Mouse (Mus musculus) embryo, embryonic 9.5 days (tissue): ENCODE data around the gene Hist1h3d.

ENCODE experiments used
- DNase-seq: peaks from one replicate; pipeline ENCODE4 v3.0.0-alpha.2; 2017; ENCODE audit errors: extremely low spot score

The Hist1h3d gene

DNA sequence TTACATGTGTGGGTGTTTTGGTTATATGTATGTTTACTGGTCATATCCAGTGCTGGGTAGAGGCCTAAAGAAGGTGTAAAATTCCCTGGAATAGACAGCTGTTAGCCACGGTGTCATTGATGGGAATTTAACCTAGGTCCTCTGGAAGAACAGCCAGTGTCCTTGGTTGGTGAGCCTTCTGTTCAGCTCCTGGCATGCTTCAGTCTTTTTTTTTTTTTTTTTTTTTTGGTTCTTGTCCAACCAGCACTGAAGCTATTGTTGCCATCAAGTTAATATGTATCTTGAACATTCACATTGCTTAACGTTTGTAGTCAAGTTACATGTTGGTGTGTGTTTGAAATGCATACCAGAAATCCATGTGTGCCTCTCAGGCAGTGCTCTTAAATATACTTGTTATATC is 11.1 kb upstream of the Hist1h3d start:
- DNase-seq = no peak

DNA sequence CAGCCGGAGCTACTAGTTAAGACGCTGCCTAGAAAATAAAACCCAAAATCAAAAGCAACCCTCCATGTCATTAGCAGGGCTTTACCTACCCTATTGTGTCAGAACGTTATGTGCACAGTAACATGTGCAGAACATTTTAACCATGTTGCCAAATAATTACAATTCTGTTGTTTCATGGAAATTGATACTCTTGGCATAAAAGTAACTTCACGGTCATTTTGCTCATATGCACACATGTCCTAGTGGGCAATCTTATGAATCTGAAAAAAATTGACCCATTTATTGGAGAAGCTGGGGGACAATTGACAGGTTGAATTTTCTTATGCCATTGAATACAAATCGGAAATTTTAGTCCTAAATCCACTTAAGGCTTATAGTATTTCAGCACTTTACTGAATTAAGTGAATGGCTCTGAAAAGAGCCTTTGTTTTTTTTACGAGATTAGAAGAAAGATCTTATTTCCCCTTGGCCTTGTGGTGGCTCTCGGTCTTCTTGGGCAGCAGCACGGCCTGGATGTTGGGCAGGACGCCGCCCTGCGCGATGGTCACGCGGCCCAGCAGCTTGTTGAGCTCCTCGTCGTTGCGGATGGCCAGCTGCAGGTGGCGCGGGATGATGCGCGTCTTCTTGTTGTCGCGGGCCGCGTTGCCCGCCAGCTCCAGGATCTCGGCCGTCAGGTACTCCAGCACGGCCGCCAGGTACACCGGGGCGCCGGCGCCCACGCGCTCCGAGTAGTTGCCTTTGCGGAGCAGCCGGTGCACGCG is 5.1 kb upstream of the Hist1h3d start:
- peak; percentile 72 for DNase-seq

DNA sequence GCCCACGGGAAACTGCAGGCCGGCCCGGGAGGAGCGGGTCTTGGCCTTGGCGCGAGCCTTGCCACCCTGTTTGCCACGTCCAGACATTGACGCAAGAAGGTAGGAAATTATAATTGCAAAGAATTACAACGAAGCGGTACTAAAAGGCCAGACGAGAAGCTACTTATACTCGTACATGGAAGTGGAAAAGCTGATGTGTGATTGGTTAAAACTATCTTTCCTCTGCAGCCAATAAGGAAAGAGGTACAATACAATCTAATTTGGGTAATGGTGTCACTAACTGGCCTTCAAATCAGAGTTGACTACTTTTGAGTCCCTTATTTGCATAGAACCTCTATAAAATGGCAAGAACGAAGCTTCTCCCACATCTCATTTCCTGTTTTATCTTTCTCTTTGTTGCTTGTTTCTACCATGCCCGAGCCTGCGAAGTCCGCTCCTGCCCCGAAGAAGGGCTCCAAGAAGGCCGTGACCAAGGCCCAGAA is 4.5 kb upstream of the Hist1h3d start, which contains the start of the genes Hist1h2ae and Hist1h2bg:
Gene Hist1h2ae (minus strand): TSS at position 199 of the 482 bp plus-strand sequence.
Gene Hist1h2bg (plus strand): TSS at position 375 of the 482 bp plus-strand sequence.
- DNase-seq = peak; percentile 92

DNA sequence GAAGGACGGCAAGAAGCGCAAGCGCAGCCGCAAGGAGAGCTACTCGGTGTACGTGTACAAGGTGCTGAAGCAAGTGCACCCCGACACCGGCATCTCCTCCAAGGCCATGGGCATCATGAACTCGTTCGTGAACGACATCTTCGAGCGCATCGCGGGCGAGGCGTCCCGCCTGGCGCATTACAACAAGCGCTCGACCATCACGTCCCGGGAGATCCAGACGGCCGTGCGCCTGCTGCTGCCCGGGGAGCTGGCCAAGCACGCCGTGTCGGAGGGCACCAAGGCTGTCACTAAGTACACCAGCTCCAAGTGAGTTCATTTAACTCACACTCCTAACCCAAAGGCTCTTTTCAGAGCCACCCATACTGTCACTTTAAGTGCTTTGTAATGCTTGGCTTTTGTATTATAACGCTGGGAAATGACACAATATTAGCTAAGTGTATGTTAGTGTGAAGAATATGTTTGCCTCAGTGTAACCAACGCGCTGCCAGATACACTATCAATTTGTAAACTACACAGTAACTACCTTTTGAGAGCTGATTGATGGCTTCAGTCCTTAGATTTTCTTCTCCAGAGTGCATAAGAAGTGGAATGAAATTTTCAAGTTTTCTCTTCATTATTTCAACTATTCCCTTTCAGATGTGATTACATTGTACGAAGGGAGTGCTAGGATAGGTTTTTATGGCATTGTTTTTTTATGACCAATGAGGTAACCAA is 3.9 kb upstream of the Hist1h3d start:
- peak; percentile 75 for DNase-seq

DNA sequence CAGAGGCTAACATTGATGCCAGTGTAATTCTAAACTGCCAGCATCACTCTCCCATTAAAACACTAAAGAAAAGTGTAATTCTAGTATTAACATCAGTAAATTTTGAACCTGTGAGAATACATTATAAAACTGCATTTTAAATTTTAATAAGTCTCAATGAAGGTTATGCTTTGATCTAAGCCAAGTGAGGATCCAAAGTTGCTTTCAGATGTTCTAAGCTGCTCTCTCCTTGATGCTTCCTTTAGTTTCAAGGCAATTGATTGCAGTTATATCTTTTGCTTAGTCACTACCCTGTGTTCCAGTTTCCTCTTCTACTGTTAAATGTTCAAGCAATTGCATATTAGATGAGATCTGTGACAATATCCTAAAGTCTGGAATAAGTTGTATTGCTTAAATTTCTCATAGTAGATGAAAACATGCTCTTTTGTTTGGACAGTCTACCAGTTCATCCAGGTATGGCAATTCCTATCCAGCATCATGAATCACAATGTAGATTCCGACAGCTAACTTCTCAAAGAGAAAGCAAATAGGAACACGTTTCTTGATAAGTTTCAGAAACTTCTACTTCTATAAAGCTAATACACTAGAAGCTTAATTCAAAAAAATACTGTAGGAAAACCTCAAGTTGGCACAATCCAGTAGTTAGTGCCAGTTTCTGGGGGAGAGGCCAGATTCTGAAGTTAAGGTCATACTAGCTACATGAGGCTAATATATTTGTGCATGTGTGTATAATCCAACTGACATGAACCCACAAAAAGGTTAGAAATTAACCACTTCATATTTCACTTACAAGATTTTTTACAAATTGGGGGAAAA is 3.1 kb upstream of the Hist1h3d start:
- DNase-seq = peak; percentile 65

DNA sequence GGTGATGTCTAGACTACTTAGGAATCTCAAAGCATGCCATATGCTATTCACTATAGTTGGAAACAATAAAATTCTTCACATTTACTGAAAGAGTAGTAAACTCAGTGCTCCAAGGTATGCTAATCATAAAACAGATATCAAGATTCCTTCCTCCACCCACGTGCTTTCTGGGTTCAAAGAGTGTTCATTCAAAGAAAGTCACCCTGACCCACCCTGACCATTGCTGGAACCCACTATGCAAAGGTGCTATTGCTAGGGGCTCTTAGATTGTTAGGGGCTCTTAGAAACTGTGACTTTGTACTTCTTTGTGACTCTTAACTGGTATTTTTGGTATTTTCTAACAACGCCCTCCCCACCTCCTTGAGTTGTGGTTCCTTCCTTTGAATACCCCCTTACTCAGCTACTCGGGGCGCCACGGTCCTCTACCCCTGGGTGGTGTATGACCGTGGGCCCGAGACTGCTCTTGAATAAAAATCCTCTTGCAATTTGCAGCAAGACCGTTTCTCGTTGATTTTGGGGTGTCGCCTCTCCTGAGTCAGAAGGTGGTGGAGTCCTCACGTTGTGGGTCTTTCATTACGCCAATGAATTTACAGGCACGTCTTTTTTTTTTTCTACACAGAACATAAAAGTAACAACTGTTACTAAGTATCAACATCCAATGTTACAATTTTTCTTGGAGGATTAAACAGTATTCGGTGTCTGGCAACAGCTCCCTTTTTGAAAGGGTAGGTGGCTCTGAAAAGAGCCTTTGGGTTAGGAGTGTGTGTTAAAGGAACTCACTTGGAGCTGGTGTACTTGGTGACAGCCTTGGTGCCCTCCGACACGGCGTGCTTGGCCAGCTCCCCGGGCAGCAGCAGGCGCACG is 2.3 kb upstream of the Hist1h3d start:
- peak; percentile 50 for DNase-seq

DNA sequence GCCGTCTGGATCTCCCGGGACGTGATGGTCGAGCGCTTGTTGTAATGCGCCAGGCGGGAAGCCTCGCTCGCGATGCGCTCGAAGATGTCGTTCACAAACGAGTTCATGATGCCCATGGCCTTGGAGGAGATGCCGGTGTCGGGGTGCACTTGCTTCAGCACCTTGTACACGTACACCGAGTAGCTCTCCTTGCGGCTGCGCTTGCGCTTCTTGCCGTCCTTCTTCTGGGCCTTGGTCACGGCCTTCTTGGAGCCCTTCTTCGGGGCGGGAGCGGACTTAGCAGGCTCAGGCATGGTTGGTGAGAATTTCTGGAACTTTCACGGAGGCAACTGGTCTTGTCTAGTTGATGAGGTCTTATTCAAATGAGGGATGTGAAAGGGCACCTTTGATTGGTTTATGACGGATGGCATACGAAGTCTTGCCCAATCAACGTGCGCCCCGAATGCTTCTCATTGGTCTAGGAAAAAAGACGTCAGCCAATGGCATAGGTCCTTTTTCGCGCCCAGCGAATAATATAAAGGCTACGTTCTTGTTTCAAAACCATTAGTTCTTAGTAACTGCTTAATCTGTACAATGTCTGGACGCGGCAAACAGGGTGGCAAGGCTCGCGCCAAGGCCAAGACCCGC is 1.6 kb upstream of the Hist1h3d start, which contains the start of the genes Hist1h2bf and Hist1h2ad:
Gene Hist1h2bf (minus strand): TSS at position 299 of the 627 bp plus-strand sequence.
Gene Hist1h2ad (plus strand): TSS at position 484 of the 627 bp plus-strand sequence.
- peak; percentile 94 for DNase-seq

DNA sequence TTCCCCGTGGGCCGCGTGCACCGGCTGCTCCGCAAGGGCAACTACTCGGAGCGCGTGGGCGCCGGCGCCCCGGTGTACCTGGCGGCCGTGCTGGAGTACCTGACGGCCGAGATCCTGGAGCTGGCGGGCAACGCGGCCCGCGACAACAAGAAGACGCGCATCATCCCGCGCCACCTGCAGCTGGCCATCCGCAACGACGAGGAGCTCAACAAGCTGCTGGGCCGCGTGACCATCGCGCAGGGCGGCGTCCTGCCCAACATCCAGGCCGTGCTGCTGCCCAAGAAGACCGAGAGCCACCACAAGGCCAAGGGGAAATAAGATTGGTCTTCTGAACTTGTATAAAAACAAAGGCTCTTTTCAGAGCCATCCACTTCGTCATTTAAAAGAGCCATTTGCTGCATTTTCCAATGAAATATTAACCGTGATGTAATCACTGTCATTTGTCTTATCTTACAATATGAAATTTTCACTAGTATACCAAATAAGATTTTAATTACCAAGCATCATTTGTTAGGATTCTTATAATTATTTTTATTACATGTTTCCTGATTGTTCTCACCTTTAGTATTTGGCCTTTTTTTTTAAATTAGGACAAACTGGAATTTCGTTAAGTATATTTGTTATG is 905 bp upstream of the Hist1h3d start:
- DNase-seq = peak; percentile 58

DNA sequence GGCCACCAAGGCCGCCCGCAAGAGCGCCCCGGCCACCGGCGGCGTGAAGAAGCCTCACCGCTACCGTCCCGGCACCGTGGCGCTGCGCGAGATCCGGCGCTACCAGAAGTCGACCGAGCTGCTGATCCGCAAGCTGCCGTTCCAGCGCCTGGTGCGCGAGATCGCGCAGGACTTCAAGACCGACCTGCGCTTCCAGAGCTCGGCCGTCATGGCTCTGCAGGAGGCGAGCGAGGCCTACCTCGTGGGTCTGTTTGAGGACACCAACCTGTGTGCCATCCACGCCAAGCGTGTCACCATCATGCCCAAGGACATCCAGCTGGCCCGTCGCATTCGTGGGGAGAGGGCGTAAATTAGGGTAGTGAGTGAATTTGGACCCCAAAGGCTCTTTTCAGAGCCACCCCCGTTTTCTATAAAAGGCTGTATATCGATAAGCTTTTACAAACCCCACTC is 326 bp downstream of the Hist1h3d start:
- peak; percentile 62 for DNase-seq

DNA sequence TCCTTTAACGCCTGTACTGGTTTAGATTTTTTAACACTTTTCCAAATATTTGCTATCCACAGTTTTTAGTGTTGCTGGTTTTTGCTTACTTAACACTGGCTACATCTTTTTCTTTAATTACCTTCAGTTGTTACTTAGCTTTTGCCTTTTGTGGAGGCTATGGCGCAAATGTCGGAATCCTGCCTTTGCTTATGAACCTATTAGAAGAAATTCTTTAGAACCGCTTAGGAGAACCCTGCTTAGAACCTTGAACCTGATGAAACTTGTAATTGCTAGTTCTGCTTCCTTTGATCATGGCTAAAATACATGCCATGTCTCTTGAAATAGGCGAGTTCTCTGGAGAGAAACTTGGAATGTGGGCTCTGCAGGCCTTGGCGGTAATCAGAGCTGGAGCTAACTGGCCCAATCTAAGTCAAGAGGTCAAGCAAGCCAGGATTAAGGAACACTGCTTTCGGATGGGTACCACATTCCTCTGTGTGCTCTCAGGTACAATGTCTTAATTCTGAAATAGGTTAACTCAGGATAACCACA is 853 bp downstream of the Hist1h3d start:
- DNase-seq = peak; percentile 77

DNA sequence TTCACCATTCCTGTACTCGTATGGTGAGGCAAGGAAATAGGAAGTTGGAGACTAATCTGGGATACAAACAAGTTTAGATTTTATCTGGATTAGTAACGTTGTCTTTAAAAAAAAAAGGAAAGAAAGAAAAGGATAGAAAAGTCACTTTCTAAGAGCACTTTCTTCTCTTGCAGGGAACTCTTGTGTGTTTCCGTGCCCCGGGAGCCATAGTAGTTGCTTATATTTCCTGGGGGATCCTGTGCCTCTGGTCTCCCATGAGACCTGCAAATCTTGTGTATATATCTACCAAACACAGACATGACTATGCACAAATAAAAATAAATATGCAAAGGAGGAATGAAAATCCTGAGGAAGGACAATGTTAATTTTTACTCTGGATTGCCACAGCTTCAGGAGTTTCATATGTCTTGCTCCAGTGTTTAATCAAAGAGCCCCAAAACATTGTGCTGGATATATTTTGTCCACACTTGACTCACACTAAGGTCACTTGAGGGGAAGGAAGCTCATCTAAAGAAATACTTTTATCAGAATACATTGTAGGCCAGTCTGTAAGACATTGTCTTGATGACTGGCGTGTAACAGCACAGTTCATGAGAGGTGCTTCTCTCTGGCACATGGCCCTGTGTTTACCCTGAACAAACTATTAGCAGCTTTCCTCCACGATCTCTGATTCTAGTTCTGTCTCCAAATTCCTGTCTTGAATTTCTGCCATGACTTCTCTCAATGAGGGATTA is 1.5 kb downstream of the Hist1h3d start:
- DNase-seq = peak; percentile 57

DNA sequence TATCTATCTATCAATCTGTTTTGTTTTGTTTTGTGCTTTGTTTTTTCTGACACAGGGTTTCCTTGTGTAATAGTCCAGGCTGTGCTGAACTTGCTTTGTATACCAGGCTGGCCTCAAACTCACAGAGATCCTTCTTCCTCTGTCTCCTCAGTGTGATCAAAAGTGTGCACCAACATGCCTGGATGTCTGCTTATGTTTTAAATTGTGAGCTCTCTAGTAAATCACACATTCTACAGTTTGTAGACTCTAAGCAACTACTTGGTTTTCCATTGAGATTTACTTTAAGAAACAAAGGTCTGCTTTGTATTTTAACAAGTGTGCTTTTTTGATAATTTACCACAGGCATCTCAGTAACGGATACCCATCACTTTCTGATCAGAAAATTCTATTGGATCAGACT is 2.3 kb downstream of the Hist1h3d start:
- no peak for DNase-seq

DNA sequence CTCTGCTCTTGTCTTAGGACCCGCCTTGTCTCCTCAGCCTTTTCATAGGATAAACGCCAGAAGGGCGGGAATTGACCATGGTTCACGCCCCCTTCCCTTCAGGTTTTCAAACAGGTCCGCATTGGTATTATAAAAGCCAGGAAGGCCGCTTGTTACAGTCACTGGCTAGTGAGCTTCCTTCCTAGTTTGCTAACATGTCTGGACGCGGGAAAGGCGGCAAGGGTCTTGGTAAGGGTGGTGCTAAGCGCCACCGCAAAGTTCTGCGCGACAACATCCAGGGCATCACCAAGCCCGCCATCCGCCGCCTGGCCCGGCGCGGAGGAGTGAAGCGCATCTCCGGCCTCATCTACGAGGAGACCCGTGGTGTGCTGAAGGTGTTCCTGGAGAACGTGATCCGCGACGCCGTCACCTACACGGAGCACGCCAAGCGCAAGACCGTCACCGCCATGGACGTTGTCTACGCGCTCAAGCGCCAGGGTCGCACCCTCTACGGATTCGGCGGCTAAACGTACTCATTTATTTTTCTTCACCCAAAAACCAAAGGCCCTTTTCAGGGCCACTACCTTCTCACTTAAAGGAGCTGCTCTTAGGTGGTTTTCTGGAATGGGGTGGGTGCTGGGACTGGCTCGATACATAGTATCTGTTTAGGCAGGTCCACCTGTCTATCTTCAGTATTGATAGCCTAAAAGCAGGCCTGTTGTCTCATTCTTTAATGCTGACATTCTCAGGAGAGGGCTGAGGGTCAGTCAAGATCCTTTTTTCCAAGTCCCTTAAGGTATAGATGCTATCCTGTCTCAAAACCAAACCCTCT is 6.0 kb downstream of the Hist1h3d start, which contains the start of gene Hist1h4d:
Gene Hist1h4d (plus strand): TSS at position 191 of the 811 bp plus-strand sequence.
- peak; percentile 100 for DNase-seq

DNA sequence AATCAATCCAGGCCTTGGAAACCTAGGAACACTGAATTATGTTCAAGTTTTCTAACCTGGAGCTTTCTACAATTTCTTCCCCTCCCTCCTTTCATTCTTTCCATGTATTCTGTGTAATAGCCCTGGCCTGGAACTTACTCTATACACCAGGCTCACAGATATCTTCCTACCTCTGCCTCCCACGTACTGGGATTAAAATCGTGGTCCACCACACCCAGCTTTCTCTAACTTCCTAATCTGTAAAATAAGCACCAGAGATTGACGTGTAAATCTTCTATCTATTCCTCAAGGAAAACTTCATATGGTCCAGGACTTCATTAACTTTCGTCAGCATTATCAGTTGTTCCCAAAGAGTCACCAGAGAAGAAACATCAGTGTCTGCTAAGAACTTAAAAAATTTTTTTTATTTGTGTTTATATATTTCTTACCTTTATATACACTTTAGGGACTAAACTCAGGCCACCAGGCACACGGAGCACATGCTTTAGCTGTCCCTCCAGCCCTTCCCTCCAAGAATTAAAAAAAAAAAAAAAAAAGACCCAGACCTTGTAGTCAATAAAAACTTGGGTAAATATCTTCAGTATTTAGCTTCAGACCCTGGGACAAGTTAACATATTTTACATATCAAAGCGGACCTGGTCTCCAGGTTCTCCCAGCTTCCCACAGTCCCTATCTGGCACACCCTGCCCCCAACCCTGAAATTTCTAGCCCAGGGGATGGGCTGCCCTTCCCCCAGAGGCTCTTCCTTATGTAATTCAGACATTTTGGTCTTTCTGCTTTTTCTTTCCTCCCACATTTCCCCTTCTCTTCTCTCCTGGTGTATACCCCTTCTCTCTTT is 6.9 kb downstream of the Hist1h3d start:
- peak; percentile 70 for DNase-seq

DNA sequence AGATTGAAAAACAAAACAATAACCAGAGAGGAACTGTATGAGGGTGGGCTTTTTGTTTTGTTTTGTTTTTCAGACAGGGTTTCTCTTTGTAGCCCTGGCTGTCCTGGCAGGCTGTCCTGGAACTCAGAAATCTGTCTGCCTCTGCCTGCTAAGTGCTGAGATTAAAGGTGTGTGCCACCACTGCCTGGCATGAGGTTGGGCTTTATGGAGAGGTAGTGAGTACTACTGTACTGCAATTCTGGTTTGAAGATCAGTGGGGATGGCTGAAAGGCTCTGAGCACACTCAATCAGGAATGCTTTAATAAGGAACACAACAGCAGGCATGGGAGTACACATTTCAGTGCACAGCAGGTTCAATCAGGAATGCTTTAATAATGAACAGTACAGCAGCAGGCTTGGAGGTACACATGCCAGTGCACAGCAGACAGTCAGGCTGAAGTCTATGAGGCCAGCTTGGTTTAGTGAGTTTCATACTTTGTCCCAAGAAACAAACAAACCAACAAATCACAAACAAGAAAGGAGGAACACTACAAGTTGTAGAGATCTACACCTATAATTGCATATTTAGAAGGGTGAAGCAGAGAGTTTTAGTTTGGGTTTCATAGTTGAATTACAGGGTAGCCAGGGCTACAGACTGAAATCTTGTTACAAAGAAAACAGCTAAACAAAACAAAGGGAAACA is 8.0 kb downstream of the Hist1h3d start:
- DNase-seq = peak; percentile 33

DNA sequence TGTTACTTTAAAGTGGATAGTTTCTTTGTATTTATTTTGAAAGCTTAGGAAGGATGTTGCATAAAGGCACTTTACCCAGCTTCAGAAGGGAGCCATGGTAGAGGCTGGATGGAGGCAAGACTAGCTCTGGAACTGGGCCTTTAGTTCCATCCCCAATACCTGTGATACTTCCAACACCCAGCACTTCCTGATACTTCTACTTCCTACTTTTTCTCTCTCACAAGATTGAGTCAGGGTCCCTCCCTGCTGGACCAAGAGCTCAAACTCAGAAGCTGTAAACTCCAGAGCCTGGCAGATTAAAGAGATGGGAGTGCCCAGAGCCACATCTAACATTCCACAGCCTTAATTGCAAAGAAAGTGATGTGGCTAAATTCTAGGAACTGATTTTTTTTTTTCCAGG is 8.8 kb downstream of the Hist1h3d start:
- peak; percentile 51 for DNase-seq
